Mouse (Mus musculus) hindbrain, embryonic 11.5 days (tissue): ENCODE results near the gene Calr4. TPM values are rescaled to one million over a fixed set of nuclear protein-coding genes. Genes with fewer than 3 reads are reported as not detected.
A peak's percentile ranks its signal among the peaks of the same experiment; 100 is the strongest.

Source experiments
- ATAC-seq: fragments of 200-750 bp; cut with Nextera tagmentation; 2 replicates; pipeline ENCODE4 v1.8.0; 2017; ENCODE audit warnings: mild to moderate bottlenecking, moderate TSS enrichment, moderate library complexity; ENCODE audit not compliant: low FRiP score
- DNase-seq: peaks from one replicate; pipeline ENCODE4 v3.0.0-alpha.2; 2015; ENCODE audit warnings: low spot score
- H3K27ac ChIP-seq: fragments of 300-500 bp; sonication (generic); 2 replicates; pipeline ENCODE4 v1.5.1; 2014; ENCODE audit warnings: mild to moderate bottlenecking, low read depth, low read length
- H3K27me3 ChIP-seq: fragments of 300-500 bp; sonication (generic); 2 replicates; pipeline ENCODE4 v1.6.1; 2014; ENCODE audit warnings: mild to moderate bottlenecking, low read length, moderate library complexity, mixed read lengths; ENCODE audit not compliant: control insufficient read depth, insufficient read depth
- H3K36me3 ChIP-seq: fragments of 300-500 bp; sonication (generic); 2 replicates; pipeline ENCODE4 v1.6.1; 2014; ENCODE audit warnings: mild to moderate bottlenecking, low read length, moderate library complexity, mixed read lengths; ENCODE audit not compliant: control insufficient read depth, insufficient read depth
- H3K4me1 ChIP-seq: fragments of 300-500 bp; sonication (generic); replicated peaks from 2 replicates; pipeline ENCODE4 v1.6.1; 2014; ENCODE audit warnings: low read length, mixed read lengths; ENCODE audit not compliant: control insufficient read depth, insufficient read depth
- H3K4me2 ChIP-seq: fragments of 300-500 bp; sonication (generic); replicated peaks from 2 replicates; pipeline ENCODE4 v1.6.1; 2014; ENCODE audit warnings: mild to moderate bottlenecking, low read depth, low read length
- H3K4me3 ChIP-seq: fragments of 300-500 bp; sonication (generic); 2 replicates; pipeline ENCODE4 v1.5.1; 2014; ENCODE audit warnings: low read depth, low read length
- H3K9ac ChIP-seq: fragments of 300-500 bp; sonication (generic); 2 replicates; pipeline ENCODE4 v1.6.1; 2014; ENCODE audit warnings: low read depth, low read length
- H3K9me3 ChIP-seq: fragments of 300-500 bp; sonication (generic); 2 replicates; pipeline ENCODE4 v1.6.1; 2016; ENCODE audit warnings: low read length; ENCODE audit not compliant: control insufficient read depth
- WGBS: fragments of 180-500 bp; shearing (Covaris S2); extraction: QIAGEN DNeasy Blood & Tissue Kit; methylation state at CpG from one replicate; pipeline ENCODE4 v1.1.7; 2014; 5-methylcytosine and 5-hydroxymethylcytosine counted together
- polyA plus RNA-seq: library from polyadenylated mRNA; unstranded; fragments of >200 nt; fragmentation: Nextera tagmentation; extraction: Ambion mirVana; gene quantifications from 2 replicates; pipeline ENCODE4 v1.2.1, GENCODE M21; 2014

The Calr4 gene
- polyA plus RNA-seq: 0.09 and 0.54 TPM in 2 replicates

GRCm38 (mm10) chr4:109234185-109234584, at the start of gene Calr4:
Gene Calr4 (plus strand): TSS chr4:109234485.
- ATAC-seq (no peak), DNase-seq (no peak)
- H3K27ac ChIP-seq: no peak within 1 kb of the TSS
- H3K36me3 ChIP-seq: no peaks in the 10 kb centered on the region
- H3K4me3 ChIP-seq: no peak within 1 kb of the TSS
- no peak within 1 kb of the TSS for H3K9ac ChIP-seq
- H3K9me3 ChIP-seq: no peaks in the 10 kb centered on the region
- no peaks in the 10 kb centered on the region for H3K4me1 ChIP-seq
- 81% methylated on average over 2 of the region's 2 CpGs for WGBS
- H3K4me2 ChIP-seq: no peak within 1 kb of the TSS
- no peaks in the 10 kb centered on the region for H3K27me3 ChIP-seq

GRCm38 (mm10) chr4:109185616-109186405, 48.5 kb upstream of the Calr4 start:
- WGBS: 88% methylated on average over 8 of the region's 8 CpGs

GRCm38 (mm10) chr4:109191598-109191997, 42.7 kb upstream of the Calr4 start:
- 90% methylated on average over 10 of the region's 10 CpGs for WGBS
- no peaks in the 10 kb centered on the region for H3K36me3 ChIP-seq
- H3K27me3 ChIP-seq: no peaks in the 10 kb centered on the region
- no peak overlapping the region for H3K4me3 ChIP-seq
- no peak for DNase-seq
- H3K9me3 ChIP-seq: no peaks in the 10 kb centered on the region
- no peak overlapping the region for H3K4me2 ChIP-seq
- no peaks in the 10 kb centered on the region for H3K4me1 ChIP-seq
- H3K27ac ChIP-seq: no peak overlapping the region
- ATAC-seq: no peak
- H3K9ac ChIP-seq: no peak overlapping the region

More at GRCm38 (mm10) chr4:109185616-109186405, 48.5 kb upstream of the Calr4 start:
- ATAC-seq (no peak), DNase-seq (no peak)
- no peak overlapping the region for H3K4me2 ChIP-seq
- no peaks in the 10 kb centered on the region for H3K36me3 ChIP-seq
- no peaks in the 10 kb centered on the region for H3K4me1 ChIP-seq
- no peaks in the 10 kb centered on the region for H3K27me3 ChIP-seq
- no peaks in the 10 kb centered on the region for H3K9me3 ChIP-seq
- no peak overlapping the region for H3K9ac ChIP-seq
- no peak overlapping the region for H3K4me3 ChIP-seq
- no peak overlapping the region for H3K27ac ChIP-seq

GRCm38 (mm10) chr4:109193886-109194285, 40.4 kb upstream of the Calr4 start:
- Histone ChIP-seq H3K9me3 (no peaks in the 10 kb centered on the region), H3K4me3 (no peak overlapping the region), H3K36me3 (no peaks in the 10 kb centered on the region), H3K9ac (no peak overlapping the region), H3K27me3 (no peaks in the 10 kb centered on the region), H3K4me2 (no peak overlapping the region), H3K4me1 (no peaks in the 10 kb centered on the region), H3K27ac (no peak overlapping the region)
- WGBS: 79% methylated on average over 5 of the region's 5 CpGs
- no peak for ATAC-seq
- no peak for DNase-seq

- H3K27me3 ChIP-seq: no peaks in the 10 kb centered on the region
- H3K36me3 ChIP-seq: no peaks in the 10 kb centered on the region
- H3K4me1 ChIP-seq: no peaks in the 10 kb centered on the region
- no peak overlapping the region for H3K27ac ChIP-seq
- ATAC-seq (no peak), DNase-seq (no peak)
- no peak overlapping the region for H3K4me3 ChIP-seq
- no peak overlapping the region for H3K4me2 ChIP-seq
- 91% methylated on average over 7 of the region's 7 CpGs for WGBS
- H3K9me3 ChIP-seq: no peaks in the 10 kb centered on the region
- H3K9ac ChIP-seq: no peak overlapping the region
Observed at GRCm38 (mm10) chr4:109195900-109196629, 38.2 kb upstream of the Calr4 start.

GRCm38 (mm10) chr4:109199069-109199468, 35.2 kb upstream of the Calr4 start:
- Histone ChIP-seq H3K9me3 (no peaks in the 10 kb centered on the region), H3K9ac (no peak overlapping the region), H3K27ac (no peak overlapping the region), H3K36me3 (no peaks in the 10 kb centered on the region), H3K4me3 (no peak overlapping the region), H3K27me3 (no peaks in the 10 kb centered on the region), H3K4me2 (no peak overlapping the region), H3K4me1 (no peaks in the 10 kb centered on the region)
- 96% methylated on average over 4 of the region's 4 CpGs for WGBS
- ATAC-seq (no peak), DNase-seq (no peak)

GRCm38 (mm10) chr4:109201582-109202424, 32.5 kb upstream of the Calr4 start, which contains the start of gene Osbpl9:
Gene Osbpl9 (minus strand): TSS chr4:109202272.
- no peaks in the 10 kb centered on the region for H3K36me3 ChIP-seq
- H3K27ac ChIP-seq: peak within 1 kb of the TSS; percentile 90
- H3K4me2 ChIP-seq: peak within 1 kb of the TSS; percentile 90
- ATAC-seq (peak; percentile 99), DNase-seq (peak; percentile 99)
- H3K9ac ChIP-seq: peak within 1 kb of the TSS; percentile 69
- H3K9me3 ChIP-seq: no peaks in the 10 kb centered on the region
- H3K27me3 ChIP-seq: no peaks in the 10 kb centered on the region
- WGBS: under 1% methylated on average over 59 of the region's 59 CpGs
- no peaks in the 10 kb centered on the region for H3K4me1 ChIP-seq
- peak within 1 kb of the TSS; percentile 71 for H3K4me3 ChIP-seq

- H3K4me3 ChIP-seq: no peak overlapping the region
- 83% methylated on average over 1 of the region's 1 CpGs for WGBS
- H3K9me3 ChIP-seq: no peaks in the 10 kb centered on the region
- DNase-seq (no peak), ATAC-seq (no peak)
- H3K27me3 ChIP-seq: no peaks in the 10 kb centered on the region
- H3K27ac ChIP-seq: no peak overlapping the region
- no peak overlapping the region for H3K4me2 ChIP-seq
- no peaks in the 10 kb centered on the region for H3K4me1 ChIP-seq
- H3K9ac ChIP-seq: no peak overlapping the region
- H3K36me3 ChIP-seq: no peaks in the 10 kb centered on the region
Observed at GRCm38 (mm10) chr4:109203931-109204330, 30.4 kb upstream of the Calr4 start.
